Mouse (Mus musculus): ENCODE results near the gene Noxo1. TPM values are rescaled to one million over a fixed set of nuclear protein-coding genes. Genes with fewer than 3 reads are reported as not detected.

Gene Noxo1
- 1.1 and 1.8 TPM in 2 replicates for polyA plus RNA-seq (2015; fragmentation: Nextera tagmentation; extraction: Ambion mirVana)

DNA sequence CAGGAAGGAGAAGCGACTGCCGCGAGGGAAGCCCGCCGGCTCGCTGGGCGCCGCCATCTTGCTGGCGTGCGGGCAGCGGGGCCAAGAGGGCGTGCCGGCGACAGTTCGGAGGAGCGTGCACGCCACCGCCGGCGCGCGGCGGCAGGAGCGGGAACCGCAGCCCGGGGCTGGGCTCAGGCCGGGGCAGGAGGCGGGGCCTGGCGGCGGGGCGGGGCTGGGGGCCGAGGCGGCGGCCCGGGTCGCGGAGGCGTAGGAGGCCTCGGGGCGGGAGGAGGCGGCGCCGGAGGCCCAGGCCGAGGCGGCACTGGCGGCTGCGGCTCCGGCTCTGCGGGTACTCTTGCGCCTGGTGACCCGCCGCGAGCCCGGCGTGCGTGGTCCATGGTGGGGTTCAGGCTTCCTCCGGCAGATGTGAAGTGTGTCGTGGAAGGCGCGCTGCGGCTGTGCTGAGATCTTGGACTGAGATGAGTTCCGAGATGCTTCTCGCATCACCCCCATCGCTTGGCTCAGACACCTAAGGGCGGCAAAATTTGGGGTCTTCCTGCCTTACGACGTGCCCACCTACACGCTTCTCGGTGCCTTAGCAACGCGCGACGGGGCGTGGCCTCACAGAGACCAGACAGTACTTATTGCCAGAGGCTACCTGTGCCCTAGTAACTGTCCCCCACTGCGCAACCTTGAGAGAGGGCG lies at the start of gene Noxo1, which contains the start of gene Gfer:
Noxo1 (plus strand) TSS at position 224 of the 687 bp plus-strand sequence.
Gfer (minus strand) TSS at position 146 of the 687 bp plus-strand sequence.

DNA sequence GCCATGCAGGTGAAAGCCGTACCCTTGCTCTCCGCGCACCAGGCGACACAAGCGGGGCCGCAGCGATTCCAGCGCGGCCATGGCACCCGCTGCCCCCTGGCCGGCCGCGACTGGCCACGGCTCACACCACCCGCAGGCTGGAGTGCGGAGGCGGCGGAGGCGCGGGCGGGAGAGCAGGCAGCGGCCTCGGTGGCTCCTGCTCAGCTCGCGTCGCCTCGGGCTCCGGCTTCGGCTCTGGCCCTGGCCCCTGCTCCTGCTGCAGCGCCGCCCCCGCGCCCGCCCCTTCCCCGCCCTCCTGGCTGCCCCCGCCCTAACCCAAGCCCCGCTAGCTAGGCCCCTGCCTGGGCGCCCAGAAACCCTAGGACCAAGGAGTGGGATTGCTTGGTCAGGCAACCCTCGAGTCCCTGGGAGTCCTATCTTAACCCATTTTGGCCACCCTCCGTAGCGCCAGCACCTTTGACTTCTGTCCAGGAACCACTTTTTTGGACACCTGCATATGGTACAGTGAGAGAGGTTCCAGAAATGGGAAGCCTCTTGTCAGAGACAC lies 45.9 kb upstream of the Noxo1 start, which contains the start of gene Slc9a3r2:
Slc9a3r2 (minus strand) TSS at position 258 of the 547 bp plus-strand sequence.

GRCm38 (mm10) chr17:24658017-24658758 lies 37.8 kb upstream of the Noxo1 start, which contains the start of gene Npw:
Gene Npw (minus strand): TSS chr17:24658457.

DNA sequence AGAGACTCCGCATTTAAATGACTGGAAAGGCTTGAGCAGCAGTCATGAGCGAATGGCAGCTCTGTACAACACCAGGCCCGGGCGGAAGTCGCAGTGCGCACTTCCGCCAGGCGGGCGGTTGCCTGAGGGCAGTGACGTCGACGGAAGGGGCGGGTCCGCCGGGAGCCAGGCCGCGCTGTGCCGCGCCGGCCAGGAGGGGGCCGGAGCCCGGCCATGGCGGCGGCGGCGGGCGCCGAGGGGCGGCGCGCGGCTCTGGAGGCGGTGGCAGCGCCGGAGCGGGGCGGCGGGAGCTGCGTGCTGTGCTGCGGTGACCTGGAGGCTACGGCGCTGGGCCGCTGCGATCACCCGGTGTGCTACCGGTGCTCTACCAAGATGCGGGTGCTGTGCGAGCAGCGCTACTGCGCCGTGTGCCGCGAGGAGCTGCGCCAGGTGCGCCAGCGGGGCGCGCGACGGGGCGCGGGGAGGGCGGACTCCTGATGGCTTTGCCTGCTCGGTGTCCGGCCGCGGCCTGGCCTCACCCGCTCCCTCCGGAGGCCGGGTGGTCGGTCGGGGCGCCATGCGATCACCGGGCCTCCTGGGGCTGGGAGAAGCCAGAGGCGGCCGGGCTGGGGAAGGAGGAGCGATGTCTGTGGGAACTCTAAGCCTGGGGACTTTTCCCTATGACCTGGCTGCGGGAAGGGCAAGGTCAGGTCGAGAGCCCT lies 26.3 kb upstream of the Noxo1 start, which contains the start of gene Zfp598:
Zfp598 (plus strand) TSS at position 143 of the 701 bp plus-strand sequence.

DNA sequence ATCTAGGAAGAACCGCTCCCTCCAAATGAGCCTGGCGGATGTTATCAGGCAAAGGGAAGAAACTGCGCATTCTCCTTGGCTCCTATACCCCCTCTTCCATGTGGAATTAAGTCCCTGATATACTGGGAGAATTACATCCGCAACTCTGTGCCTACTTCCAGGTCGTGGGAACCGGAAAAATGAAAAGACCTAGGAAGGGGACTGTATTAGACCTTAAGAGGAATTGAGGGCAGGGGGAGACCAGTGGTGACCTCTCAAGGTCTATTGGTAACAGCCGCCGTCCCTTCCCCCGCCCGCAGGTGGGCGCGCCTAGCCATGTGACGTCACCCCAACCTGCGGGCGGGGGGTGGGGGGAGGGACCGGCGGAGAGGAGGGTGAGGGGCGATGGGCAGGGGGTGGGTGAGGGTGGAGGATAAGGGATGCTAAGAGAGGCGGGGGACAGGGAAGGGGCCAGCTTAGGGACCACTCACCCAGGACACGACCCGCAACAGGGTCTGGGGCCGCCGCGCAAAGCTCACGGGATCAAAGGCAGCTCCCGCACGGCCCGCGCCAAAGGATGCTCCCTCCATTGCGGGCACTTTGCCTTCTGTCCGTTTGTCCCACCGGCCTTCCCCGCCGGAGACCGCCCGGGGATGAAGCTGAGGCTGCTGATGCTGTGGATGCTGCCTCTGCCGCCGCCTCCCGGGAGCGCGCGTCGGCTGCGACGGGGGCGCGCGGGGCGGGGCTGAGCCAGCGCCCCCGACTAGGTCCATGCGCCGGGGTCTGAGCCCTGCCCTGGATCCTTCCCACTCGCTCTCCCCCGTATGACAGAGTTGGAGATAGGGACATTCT lies 6.6 kb upstream of the Noxo1 start, which contains the start of gene Syngr3:
Syngr3 (minus strand) TSS at position 705 of the 831 bp plus-strand sequence.

GRCm38 (mm10) chr17:24706982-24707800 lies 11.2 kb downstream of the Noxo1 start, which contains the start of gene Tbl3:
Gene Tbl3 (minus strand): TSS chr17:24707660.

DNA sequence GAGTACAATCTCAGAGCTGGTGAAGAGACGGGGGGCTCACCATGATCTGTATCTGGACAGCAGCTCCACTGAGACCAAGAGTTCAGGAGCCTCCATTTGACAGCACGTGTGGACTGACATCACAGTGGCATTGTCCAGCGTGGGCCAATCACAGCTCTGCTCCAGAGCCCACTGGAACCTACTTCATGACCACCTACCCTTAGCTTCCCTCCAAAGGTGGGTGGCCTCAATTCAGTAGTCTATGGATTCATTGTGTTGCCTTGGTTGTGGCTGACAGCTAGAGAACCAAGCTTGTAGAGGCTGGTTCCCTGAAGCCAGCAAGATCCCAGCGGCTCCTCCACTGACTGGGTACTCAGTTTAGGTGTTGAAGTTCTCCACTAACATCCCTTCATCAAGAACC lies 21.9 kb downstream of the Noxo1 start, which contains the start of the genes Rnf151 and Rps2:
Rnf151 (minus strand) TSS at position 121 of the 400 bp plus-strand sequence.
Rps2 (plus strand) TSS at position 174 of the 400 bp plus-strand sequence.

GRCm38 (mm10) chr17:24724184-24724583 lies 28.1 kb downstream of the Noxo1 start, which contains the start of gene Ndufb10:
Gene Ndufb10 (minus strand): TSS chr17:24724478.

GRCm38 (mm10) chr17:24727618-24728017 lies 31.6 kb downstream of the Noxo1 start, which contains the start of gene Rpl3l:
Gene Rpl3l (plus strand): TSS chr17:24727820.

GRCm38 (mm10) chr17:24736330-24737051 lies 40.5 kb downstream of the Noxo1 start, which contains the start of gene Msrb1:
Gene Msrb1 (plus strand): TSS chr17:24736642.

Other genes with a start within 250 kb of the Noxo1 start
- 13.3 and 13.6 TPM in 2 replicates for gene E4f1, start 225.9 kb upstream of the Noxo1 start, polyA plus RNA-seq (2015; fragmentation: Nextera tagmentation; extraction: Ambion mirVana)
- 56.2 and 57.5 TPM in 2 replicates for gene Pgp, start 225.8 kb upstream of the Noxo1 start, polyA plus RNA-seq (2015; fragmentation: Nextera tagmentation; extraction: Ambion mirVana)
- 0.40 TPM in 1 of 2 replicates, not detected in the other for gene Bricd5, start 222.3 kb upstream of the Noxo1 start, polyA plus RNA-seq (2015; fragmentation: Nextera tagmentation; extraction: Ambion mirVana)
- 8.4 and 8.8 TPM in 2 replicates for gene Mlst8, start 217.2 kb upstream of the Noxo1 start, polyA plus RNA-seq (2015; fragmentation: Nextera tagmentation; extraction: Ambion mirVana)
- gene Caskin1, start 207.6 kb upstream of the Noxo1 start, polyA plus RNA-seq (2015; fragmentation: Nextera tagmentation; extraction: Ambion mirVana) = 0.29 and 0.34 TPM in 2 replicates
- gene Traf7, start 168.3 kb upstream of the Noxo1 start, polyA plus RNA-seq (2015; fragmentation: Nextera tagmentation; extraction: Ambion mirVana) = 43.2 and 46.8 TPM in 2 replicates
- 0.39 and 0.69 TPM in 2 replicates for gene Rab26, start 162.0 kb upstream of the Noxo1 start, polyA plus RNA-seq (2015; fragmentation: Nextera tagmentation; extraction: Ambion mirVana)
- gene Pkd1, start 146.4 kb upstream of the Noxo1 start, polyA plus RNA-seq (2015; fragmentation: Nextera tagmentation; extraction: Ambion mirVana) = 12.6 TPM in 2 replicates
- 25.6 and 31.9 TPM in 2 replicates for gene Tsc2, start 63.6 kb upstream of the Noxo1 start, polyA plus RNA-seq (2015; fragmentation: Nextera tagmentation; extraction: Ambion mirVana)
- gene Nthl1, start 63.6 kb upstream of the Noxo1 start, polyA plus RNA-seq (2015; fragmentation: Nextera tagmentation; extraction: Ambion mirVana) = 11.1 TPM in 2 replicates
- gene Slc9a3r2, start 45.9 kb upstream of the Noxo1 start, polyA plus RNA-seq (2015; fragmentation: Nextera tagmentation; extraction: Ambion mirVana) = 38.9 and 45.6 TPM in 2 replicates
- not detected in 2 replicates for gene Npw, start 37.8 kb upstream of the Noxo1 start, polyA plus RNA-seq (2015; fragmentation: Nextera tagmentation; extraction: Ambion mirVana)
- 9.0 and 11.7 TPM in 2 replicates for gene Zfp598, start 26.5 kb upstream of the Noxo1 start, polyA plus RNA-seq (2015; fragmentation: Nextera tagmentation; extraction: Ambion mirVana)
- 0.11 TPM in 1 of 2 replicates, not detected in the other for gene Syngr3, start 6.3 kb upstream of the Noxo1 start, polyA plus RNA-seq (2015; fragmentation: Nextera tagmentation; extraction: Ambion mirVana)
- 33.2 and 39.3 TPM in 2 replicates for gene Gfer, start 78 bp upstream of the Noxo1 start, polyA plus RNA-seq (2015; fragmentation: Nextera tagmentation; extraction: Ambion mirVana)
- 22.5 and 25.2 TPM in 2 replicates for gene Tbl3, start 11.4 kb downstream of the Noxo1 start, polyA plus RNA-seq (2015; fragmentation: Nextera tagmentation; extraction: Ambion mirVana)
- not detected in 2 replicates for gene Rnf151, start 21.8 kb downstream of the Noxo1 start, polyA plus RNA-seq (2015; fragmentation: Nextera tagmentation; extraction: Ambion mirVana)
- gene Rps2, start 21.9 kb downstream of the Noxo1 start, polyA plus RNA-seq (2015; fragmentation: Nextera tagmentation; extraction: Ambion mirVana) = 829 and 862 TPM in 2 replicates
- gene Ndufb10, start 28.2 kb downstream of the Noxo1 start, polyA plus RNA-seq (2015; fragmentation: Nextera tagmentation; extraction: Ambion mirVana) = 707 and 733 TPM in 2 replicates
- gene Rpl3l, start 31.6 kb downstream of the Noxo1 start, polyA plus RNA-seq (2015; fragmentation: Nextera tagmentation; extraction: Ambion mirVana) = 47.3 and 64.3 TPM in 2 replicates
- gene Msrb1, start 40.4 kb downstream of the Noxo1 start, polyA plus RNA-seq (2015; fragmentation: Nextera tagmentation; extraction: Ambion mirVana) = 52.7 and 59.6 TPM in 2 replicates
- 0.51 TPM in 1 of 2 replicates, not detected in the other for gene Hs3st6, start 56.8 kb downstream of the Noxo1 start, polyA plus RNA-seq (2015; fragmentation: Nextera tagmentation; extraction: Ambion mirVana)
- not detected in 2 replicates for gene Meiob, start 108.1 kb downstream of the Noxo1 start, polyA plus RNA-seq (2015; fragmentation: Nextera tagmentation; extraction: Ambion mirVana)
- 71.4 and 75.0 TPM in 2 replicates for gene Hagh, start 143.9 kb downstream of the Noxo1 start, polyA plus RNA-seq (2015; fragmentation: Nextera tagmentation; extraction: Ambion mirVana)
- gene Fahd1, start 154.1 kb downstream of the Noxo1 start, polyA plus RNA-seq (2015; fragmentation: Nextera tagmentation; extraction: Ambion mirVana) = 28.0 and 28.6 TPM in 2 replicates
- 0.42 and 6.3 TPM in 2 replicates for gene Igfals, start 169.8 kb downstream of the Noxo1 start, polyA plus RNA-seq (2015; fragmentation: Nextera tagmentation; extraction: Ambion mirVana)
- gene Nubp2, start 190.1 kb downstream of the Noxo1 start, polyA plus RNA-seq (2015; fragmentation: Nextera tagmentation; extraction: Ambion mirVana) = 21.2 and 24.8 TPM in 2 replicates
- 36.7 and 37.8 TPM in 2 replicates for gene Spsb3, start 190.4 kb downstream of the Noxo1 start, polyA plus RNA-seq (2015; fragmentation: Nextera tagmentation; extraction: Ambion mirVana)
- 18.2 and 18.6 TPM in 2 replicates for gene Eme2, start 198.9 kb downstream of the Noxo1 start, polyA plus RNA-seq (2015; fragmentation: Nextera tagmentation; extraction: Ambion mirVana)
- gene Mrps34, start 198.9 kb downstream of the Noxo1 start, polyA plus RNA-seq (2015; fragmentation: Nextera tagmentation; extraction: Ambion mirVana) = 185 and 189 TPM in 2 replicates
- gene Nme3, start 200.3 kb downstream of the Noxo1 start, polyA plus RNA-seq (2015; fragmentation: Nextera tagmentation; extraction: Ambion mirVana) = 22.1 and 25.2 TPM in 2 replicates
- gene Mapk8ip3, start 240.7 kb downstream of the Noxo1 start, polyA plus RNA-seq (2015; fragmentation: Nextera tagmentation; extraction: Ambion mirVana) = 11.9 and 12.0 TPM in 2 replicates

All from skeletal muscle tissue, postnatal 0 days (tissue).